Mouse (Mus musculus): ENCODE data around the gene Ulk4. TPM values are rescaled to one million over a fixed set of nuclear protein-coding genes. Genes with fewer than 3 reads are reported as not detected.

The Ulk4 gene
- polyA plus RNA-seq, 1 experiment from 2014 or later: 213 TPM

DNA sequence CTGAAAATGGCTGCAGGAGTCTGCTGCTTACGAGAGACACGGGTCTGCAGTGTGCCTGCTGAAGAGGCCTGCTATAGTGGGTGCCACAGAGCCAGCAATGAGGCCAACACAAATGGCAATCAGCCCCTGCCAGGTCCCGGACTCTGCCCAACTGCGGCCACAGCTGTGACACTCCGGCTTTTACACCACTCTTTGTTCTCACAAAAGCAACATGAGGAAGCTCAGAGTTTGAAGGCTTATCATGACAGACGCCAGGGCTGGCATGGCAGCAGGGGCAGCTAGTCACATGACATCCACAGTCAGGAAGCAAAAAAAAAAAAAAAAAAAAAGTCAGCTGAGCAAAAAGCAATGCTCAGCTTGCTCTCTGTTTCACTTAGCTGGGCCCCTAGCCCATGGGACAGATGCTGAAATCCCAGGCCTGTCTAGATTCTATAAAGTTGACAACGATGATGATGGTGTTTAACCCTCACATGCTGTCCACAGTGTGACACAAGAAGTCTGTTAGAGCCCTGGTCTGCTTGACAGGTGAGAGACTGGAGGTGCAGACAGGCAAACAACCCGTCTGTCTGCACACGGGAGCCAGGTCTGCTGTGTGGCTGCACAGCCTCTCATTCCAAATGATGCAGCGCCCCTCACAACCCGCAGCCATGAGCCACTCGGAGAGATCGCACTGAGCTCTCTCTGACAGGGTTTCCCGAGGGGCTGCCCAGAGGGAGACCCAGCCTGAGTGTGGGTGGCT lies 253.3 kb downstream of the Ulk4 start:
- H3K4me3 ChIP-seq (ENCODE audit: low read depth, low read length): no peak overlapping the region
- H3K9ac ChIP-seq (replicated peaks; ENCODE audit: low read length): no peak overlapping the region
- no peak overlapping the region for H3K4me2 ChIP-seq (ENCODE audit: low read depth, low read length)
- no peaks in the 10 kb centered on the region for H3K36me3 ChIP-seq (replicated peaks; ENCODE audit: control insufficient read depth, insufficient read depth, low read depth, low read length)
- ATAC-seq (replicated peaks; ENCODE audit: insufficient number of reproducible peaks, low FRiP score, low TSS enrichment, low read depth) (no peak), DNase-seq (ENCODE audit: low spot score) (no peak)
- no peaks in the 10 kb centered on the region for H3K9me3 ChIP-seq (replicated peaks; ENCODE audit: control insufficient read depth, low read length)
- H3K27ac ChIP-seq (replicated peaks; ENCODE audit: low read depth, low read length): no peak overlapping the region
- WGBS: 83% methylated on average over 14 of the region's 14 CpGs
- H3K4me1 ChIP-seq (ENCODE audit: control insufficient read depth, insufficient read depth, low read length): no peaks in the 10 kb centered on the region
- no peaks in the 10 kb centered on the region for H3K27me3 ChIP-seq (ENCODE audit: control insufficient read depth, insufficient read depth, low read length)

DNA sequence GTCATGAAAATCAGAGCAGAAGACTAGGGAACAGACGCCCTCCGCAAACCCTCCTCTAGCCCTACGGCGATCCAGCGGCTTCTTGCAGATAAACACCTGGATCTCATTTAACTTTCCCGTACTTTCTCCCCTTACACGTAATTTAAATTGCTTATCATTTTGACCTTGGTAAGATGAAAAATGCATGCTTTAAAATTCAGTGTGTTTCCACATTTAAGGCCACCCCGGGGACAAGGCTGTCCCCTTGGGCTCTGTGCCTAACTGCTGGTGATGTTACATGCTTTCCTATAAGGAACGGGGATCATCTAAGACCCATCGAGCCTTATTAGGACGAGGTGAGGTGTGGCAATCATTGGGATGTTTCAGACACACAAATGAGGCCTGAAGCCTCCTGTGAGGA lies 256.6 kb downstream of the Ulk4 start:
- ATAC-seq (replicated peaks; ENCODE audit: insufficient number of reproducible peaks, low FRiP score, low TSS enrichment, low read depth): no peak
- no peak overlapping the region for H3K9ac ChIP-seq (replicated peaks; ENCODE audit: low read length)

GRCm38 (mm10) chr9:121019932-121020331 lies 257.1 kb downstream of the Ulk4 start:
- H3K36me3 ChIP-seq (replicated peaks; ENCODE audit: control insufficient read depth, insufficient read depth, low read depth, low read length): no peaks in the 10 kb centered on the region
- no peak overlapping the region for H3K4me2 ChIP-seq (ENCODE audit: low read depth, low read length)
- H3K4me3 ChIP-seq (ENCODE audit: low read depth, low read length): no peak overlapping the region
- H3K27me3 ChIP-seq (ENCODE audit: control insufficient read depth, insufficient read depth, low read length): no peaks in the 10 kb centered on the region
- 77% methylated on average over 13 of the region's 13 CpGs for WGBS
- ATAC-seq (replicated peaks; ENCODE audit: insufficient number of reproducible peaks, low FRiP score, low TSS enrichment, low read depth) (no peak), DNase-seq (ENCODE audit: low spot score) (no peak)
- no peaks in the 10 kb centered on the region for H3K9me3 ChIP-seq (replicated peaks; ENCODE audit: control insufficient read depth, low read length)
- H3K27ac ChIP-seq (replicated peaks; ENCODE audit: low read depth, low read length): no peak overlapping the region
- H3K4me1 ChIP-seq (ENCODE audit: control insufficient read depth, insufficient read depth, low read length): no peaks in the 10 kb centered on the region
- H3K9ac ChIP-seq (replicated peaks; ENCODE audit: low read length): no peak overlapping the region

More for the DNA sequence above, 256.6 kb downstream of the Ulk4 start:
- no peaks in the 10 kb centered on the region for H3K36me3 ChIP-seq (replicated peaks; ENCODE audit: control insufficient read depth, insufficient read depth, low read depth, low read length)
- WGBS: 60% methylated on average over 11 of the region's 11 CpGs
- H3K27ac ChIP-seq (replicated peaks; ENCODE audit: low read depth, low read length): no peak overlapping the region
- no peak overlapping the region for H3K4me2 ChIP-seq (ENCODE audit: low read depth, low read length)
- no peaks in the 10 kb centered on the region for H3K27me3 ChIP-seq (ENCODE audit: control insufficient read depth, insufficient read depth, low read length)
- no peak for DNase-seq (ENCODE audit: low spot score)
- H3K4me3 ChIP-seq (ENCODE audit: low read depth, low read length): no peak overlapping the region
- no peaks in the 10 kb centered on the region for H3K9me3 ChIP-seq (replicated peaks; ENCODE audit: control insufficient read depth, low read length)
- no peaks in the 10 kb centered on the region for H3K4me1 ChIP-seq (ENCODE audit: control insufficient read depth, insufficient read depth, low read length)

DNA sequence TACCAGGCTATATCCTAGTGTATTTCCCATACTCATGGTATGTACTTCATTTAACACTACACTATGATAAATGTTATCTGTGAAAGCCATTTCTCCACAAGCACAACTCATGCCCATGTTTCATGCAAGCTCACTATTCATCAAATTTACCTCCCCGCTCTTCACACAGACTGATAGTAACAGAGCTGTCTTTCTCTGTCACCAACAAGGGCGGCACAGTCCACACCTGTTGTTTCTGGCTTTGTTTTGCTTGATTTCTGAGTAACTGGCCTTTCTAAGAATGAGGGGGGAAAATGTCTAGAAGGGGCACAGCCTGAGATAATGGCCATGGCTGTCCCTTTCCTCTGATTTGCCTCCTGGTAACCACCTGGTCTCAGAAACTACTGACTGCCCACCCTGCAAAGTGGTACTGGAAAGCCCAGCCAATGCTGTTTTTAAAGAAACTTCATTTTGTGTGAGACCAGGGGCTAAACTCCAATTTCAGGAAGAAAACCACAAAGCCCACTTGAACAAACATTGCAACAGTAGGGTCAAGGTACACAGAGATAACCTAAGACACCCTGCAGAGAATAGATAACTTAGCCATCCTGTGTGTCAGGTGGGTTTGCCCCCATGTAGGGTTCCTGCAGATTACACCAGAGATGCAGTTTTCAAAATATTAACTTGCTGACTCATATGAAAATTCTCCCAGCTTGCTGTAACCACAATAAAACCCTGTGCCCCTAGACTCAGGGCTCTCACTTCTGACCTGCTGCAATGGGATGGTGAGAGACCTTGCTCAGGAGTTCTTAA lies 258.3 kb downstream of the Ulk4 start:
- DNase-seq (ENCODE audit: low spot score): no peak
- H3K4me2 ChIP-seq (ENCODE audit: low read depth, low read length): no peak overlapping the region
- no peaks in the 10 kb centered on the region for H3K36me3 ChIP-seq (replicated peaks; ENCODE audit: control insufficient read depth, insufficient read depth, low read depth, low read length)
- no peak for ATAC-seq (replicated peaks; ENCODE audit: insufficient number of reproducible peaks, low FRiP score, low TSS enrichment, low read depth)
- no peak overlapping the region for H3K4me3 ChIP-seq (ENCODE audit: low read depth, low read length)
- WGBS: 93% methylated on average over 2 of the region's 2 CpGs
- no peaks in the 10 kb centered on the region for H3K4me1 ChIP-seq (ENCODE audit: control insufficient read depth, insufficient read depth, low read length)
- no peaks in the 10 kb centered on the region for H3K9me3 ChIP-seq (replicated peaks; ENCODE audit: control insufficient read depth, low read length)
- no peak overlapping the region for H3K27ac ChIP-seq (replicated peaks; ENCODE audit: low read depth, low read length)
- no peak overlapping the region for H3K9ac ChIP-seq (replicated peaks; ENCODE audit: low read length)
- no peaks in the 10 kb centered on the region for H3K27me3 ChIP-seq (ENCODE audit: control insufficient read depth, insufficient read depth, low read length)

- no peak overlapping the region for H3K9ac ChIP-seq (replicated peaks; ENCODE audit: low read length)
- no peaks in the 10 kb centered on the region for H3K36me3 ChIP-seq (replicated peaks; ENCODE audit: control insufficient read depth, insufficient read depth, low read depth, low read length)
- DNase-seq (ENCODE audit: low spot score) (no peak), ATAC-seq (replicated peaks; ENCODE audit: insufficient number of reproducible peaks, low FRiP score, low TSS enrichment, low read depth) (peak; percentile 42)
- no peaks in the 10 kb centered on the region for H3K4me1 ChIP-seq (ENCODE audit: control insufficient read depth, insufficient read depth, low read length)
- no peak overlapping the region for H3K4me2 ChIP-seq (ENCODE audit: low read depth, low read length)
- WGBS: 72% methylated on average over 11 of the region's 11 CpGs
- H3K27ac ChIP-seq (replicated peaks; ENCODE audit: low read depth, low read length): no peak overlapping the region
- H3K9me3 ChIP-seq (replicated peaks; ENCODE audit: control insufficient read depth, low read length): no peaks in the 10 kb centered on the region
- H3K27me3 ChIP-seq (ENCODE audit: control insufficient read depth, insufficient read depth, low read length): no peaks in the 10 kb centered on the region
- no peak overlapping the region for H3K4me3 ChIP-seq (ENCODE audit: low read depth, low read length)
Measured at GRCm38 (mm10) chr9:121015810-121016502, 261.0 kb downstream of the Ulk4 start.

- H3K36me3 ChIP-seq (replicated peaks; ENCODE audit: control insufficient read depth, insufficient read depth, low read depth, low read length): no peaks in the 10 kb centered on the region
- no peak overlapping the region for H3K4me3 ChIP-seq (ENCODE audit: low read depth, low read length)
- no peaks in the 10 kb centered on the region for H3K9me3 ChIP-seq (replicated peaks; ENCODE audit: control insufficient read depth, low read length)
- H3K27me3 ChIP-seq (ENCODE audit: control insufficient read depth, insufficient read depth, low read length): no peaks in the 10 kb centered on the region
- no peak overlapping the region for H3K9ac ChIP-seq (replicated peaks; ENCODE audit: low read length)
- no peak overlapping the region for H3K27ac ChIP-seq (replicated peaks; ENCODE audit: low read depth, low read length)
- 37% methylated on average over 4 of the region's 4 CpGs for WGBS
- ATAC-seq (replicated peaks; ENCODE audit: insufficient number of reproducible peaks, low FRiP score, low TSS enrichment, low read depth): no peak
- no peaks in the 10 kb centered on the region for H3K4me1 ChIP-seq (ENCODE audit: control insufficient read depth, insufficient read depth, low read length)
- DNase-seq (ENCODE audit: low spot score): no peak
- no peak overlapping the region for H3K4me2 ChIP-seq (ENCODE audit: low read depth, low read length)
Measured at GRCm38 (mm10) chr9:121011540-121011939, 265.5 kb downstream of the Ulk4 start.

DNA sequence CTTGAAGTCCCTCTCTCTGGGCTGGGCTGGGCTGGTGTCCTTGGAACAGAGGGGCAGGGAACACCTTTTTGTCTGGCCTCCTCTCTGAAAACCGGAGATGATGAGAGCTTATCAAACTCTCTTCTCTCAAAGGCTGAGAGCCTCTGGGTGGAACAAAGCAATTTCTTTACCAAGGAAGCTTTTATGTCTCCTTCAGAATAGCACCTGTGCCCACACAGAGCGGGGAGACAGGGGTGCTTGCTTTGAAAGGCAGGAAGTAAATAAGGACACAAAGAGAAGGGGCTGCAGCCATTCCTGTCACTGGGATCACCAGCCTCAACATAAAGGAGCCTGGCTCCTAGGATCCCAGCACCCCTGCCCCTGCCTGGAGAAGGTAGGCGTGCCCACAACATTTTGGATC lies 266.5 kb downstream of the Ulk4 start:
- Histone ChIP-seq H3K9ac (replicated peaks; ENCODE audit: low read length) (no peak overlapping the region), H3K4me2 (ENCODE audit: low read depth, low read length) (no peak overlapping the region), H3K9me3 (replicated peaks; ENCODE audit: control insufficient read depth, low read length) (no peaks in the 10 kb centered on the region), H3K36me3 (replicated peaks; ENCODE audit: control insufficient read depth, insufficient read depth, low read depth, low read length) (no peaks in the 10 kb centered on the region), H3K27me3 (ENCODE audit: control insufficient read depth, insufficient read depth, low read length) (no peaks in the 10 kb centered on the region), H3K4me3 (ENCODE audit: low read depth, low read length) (no peak overlapping the region), H3K4me1 (ENCODE audit: control insufficient read depth, insufficient read depth, low read length) (no peaks in the 10 kb centered on the region), H3K27ac (replicated peaks; ENCODE audit: low read depth, low read length) (no peak overlapping the region)
- no peak for ATAC-seq (replicated peaks; ENCODE audit: insufficient number of reproducible peaks, low FRiP score, low TSS enrichment, low read depth)
- 54% methylated on average over 3 of the region's 3 CpGs for WGBS
- no peak for DNase-seq (ENCODE audit: low spot score)

DNA sequence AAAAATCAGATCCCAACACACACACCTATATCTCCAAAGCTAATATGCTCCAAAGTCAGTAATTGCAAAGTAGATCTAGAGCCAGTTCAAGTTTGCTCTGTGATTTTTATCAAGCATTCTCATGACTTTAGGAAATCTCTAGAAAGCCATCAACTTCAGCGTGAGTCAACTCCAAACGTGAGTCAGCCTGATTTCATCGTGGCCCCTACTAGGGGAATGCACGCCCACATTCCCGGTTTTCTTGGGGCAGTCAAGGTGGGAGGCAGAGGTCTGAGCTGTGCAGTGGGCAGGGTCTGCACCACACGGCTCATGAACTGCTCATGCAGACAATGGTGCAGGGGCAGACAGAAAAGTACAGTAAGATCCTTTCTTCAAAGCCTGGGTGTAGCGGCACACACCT lies 271.0 kb downstream of the Ulk4 start:
- no peaks in the 10 kb centered on the region; the same call in 1 of the 2 replicates for H3K4me1 ChIP-seq (ENCODE audit: control insufficient read depth, insufficient read depth, low read length)
- whole genome bisulfite sequencing: 86% methylated on average over 7 of the region's 7 CpGs
- no peak overlapping the region for H3K4me3 ChIP-seq (ENCODE audit: low read depth, low read length)
- no peak overlapping the region for H3K9ac ChIP-seq (replicated peaks; ENCODE audit: low read length)
- H3K27ac ChIP-seq (replicated peaks; ENCODE audit: low read depth, low read length): no peak overlapping the region
- DNase-seq (ENCODE audit: low spot score) (no peak), ATAC-seq (replicated peaks; ENCODE audit: insufficient number of reproducible peaks, low FRiP score, low TSS enrichment, low read depth) (no peak)
- no peaks in the 10 kb centered on the region for H3K27me3 ChIP-seq (ENCODE audit: control insufficient read depth, insufficient read depth, low read length)
- H3K36me3 ChIP-seq (replicated peaks; ENCODE audit: control insufficient read depth, insufficient read depth, low read depth, low read length): no peaks in the 10 kb centered on the region
- no peak overlapping the region for H3K4me2 ChIP-seq (ENCODE audit: low read depth, low read length)
- no peaks in the 10 kb centered on the region for H3K9me3 ChIP-seq (replicated peaks; ENCODE audit: control insufficient read depth, low read length)
